Mouse (Mus musculus) hindbrain, embryonic 10.5 days (tissue): Measurements from ENCODE around the gene Grrp1. TPM values are rescaled to one million over a fixed set of nuclear protein-coding genes. Genes with fewer than 3 reads are reported as not detected.

Experiments used
- DNase-seq: peaks from one replicate; pipeline ENCODE4 v3.0.0-alpha.2; 2017; ENCODE audit warnings: low spot score
- H3K27ac ChIP-seq: fragments of 300-500 bp; sonication (generic); 2 replicates; pipeline ENCODE4 v1.5.1; 2016; ENCODE audit warnings: mild to moderate bottlenecking, moderate library complexity
- H3K27me3 ChIP-seq: fragments of 300-500 bp; sonication (generic); 2 replicates; pipeline ENCODE4 v1.6.1; 2016; ENCODE audit warnings: mild to moderate bottlenecking; ENCODE audit not compliant: poor library complexity, insufficient read depth, severe bottlenecking
- H3K36me3 ChIP-seq: fragments of 300-500 bp; sonication (generic); 2 replicates; pipeline ENCODE4 v1.6.1; 2016; ENCODE audit warnings: mild to moderate bottlenecking, moderate library complexity
- H3K4me1 ChIP-seq: fragments of 300-500 bp; sonication (generic); replicated peaks from 2 replicates; pipeline ENCODE4 v1.6.1; 2016; ENCODE audit warnings: mild to moderate bottlenecking
- H3K4me3 ChIP-seq: fragments of 300-500 bp; sonication (generic); 2 replicates; pipeline ENCODE4 v1.5.1; 2016; ENCODE audit warnings: mild to moderate bottlenecking, moderate library complexity
- H3K9me3 ChIP-seq: fragments of 300-500 bp; sonication (generic); 2 replicates; pipeline ENCODE4 v1.6.1; 2016; ENCODE audit warnings: mild to moderate bottlenecking, moderate library complexity
- WGBS: fragments of 180-500 bp; shearing (Covaris S2); methylation state at CpG from one replicate; pipeline ENCODE4 v1.1.7; 2016; 5-methylcytosine and 5-hydroxymethylcytosine counted together
- polyA plus RNA-seq: library from polyadenylated mRNA; unstranded; fragments of >200 nt; fragmentation: Nextera tagmentation; extraction: Ambion mirVana; gene quantifications from 2 replicates; pipeline ENCODE4 v1.2.1, GENCODE M21; 2016

Gene Grrp1
- polyA plus RNA-seq, 1 experiment from 2014 or later, result 6.2 TPM

- peak within 1 kb of the TSS; percentile 89 for H3K27ac ChIP-seq
- WGBS, result 72% methylated on average over 7 of the region's 7 CpGs
- H3K4me1 ChIP-seq, result peaks cover 80% of the 10 kb centered on the region
- no peaks in the 10 kb centered on the region for H3K9me3 ChIP-seq
- peaks cover 10% of the 10 kb centered on the region for H3K36me3 ChIP-seq
- no peak for DNase-seq
- H3K27me3 ChIP-seq, result peaks cover 59% of the 10 kb centered on the region
- peak within 1 kb of the TSS; percentile 93 for H3K4me3 ChIP-seq
Measured at GRCm38 (mm10) chr4:134246719-134247258, 7.1 kb downstream of the Grrp1 start, which contains the start of gene Gm30191. Gm30191 (plus strand) TSS chr4:134246935.

DNA sequence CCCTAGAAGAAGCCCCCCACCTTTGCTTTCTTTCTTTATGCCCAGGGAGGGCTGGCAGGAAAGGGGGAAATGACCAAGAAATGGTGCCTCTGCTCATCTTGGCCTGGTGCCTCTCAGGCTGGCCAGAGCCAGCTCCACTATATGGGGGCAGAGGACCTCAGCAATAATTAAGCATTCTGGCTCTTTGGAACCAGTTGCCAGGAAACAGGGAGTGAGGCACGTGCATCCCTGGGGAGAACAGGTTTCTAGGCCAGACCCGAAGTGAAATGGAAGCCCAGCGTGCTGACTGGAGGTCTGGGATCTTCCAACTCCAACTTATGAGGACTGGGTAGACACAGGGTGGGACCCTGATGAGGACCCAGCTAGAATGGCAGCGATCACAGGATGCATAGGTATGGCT is 7.7 kb downstream of the Grrp1 start:
- peaks cover 10% of the 10 kb centered on the region for H3K36me3 ChIP-seq
- WGBS, result 29% methylated on average over 4 of the region's 4 CpGs
- no peaks in the 10 kb centered on the region for H3K9me3 ChIP-seq
- peak overlapping the region; percentile 93; the same call in 1 of the 2 replicates for H3K4me3 ChIP-seq
- peaks cover 75% of the 10 kb centered on the region for H3K4me1 ChIP-seq
- DNase-seq, result peak; percentile 31
- peak overlapping the region; percentile 89; the same call in 1 of the 2 replicates for H3K27ac ChIP-seq
- H3K27me3 ChIP-seq, result peaks cover 53% of the 10 kb centered on the region

GRCm38 (mm10) chr4:134245148-134245843 is 8.6 kb downstream of the Grrp1 start, which contains the start of gene Zfp593:
Zfp593 (minus strand) TSS chr4:134245592.
- Histone ChIP-seq H3K4me1 (peaks cover 65% of the 10 kb centered on the region), H3K36me3 (peaks cover 10% of the 10 kb centered on the region), H3K27me3 (peaks cover 44% of the 10 kb centered on the region), H3K4me3 (peak within 1 kb of the TSS; percentile 93), H3K9me3 (no peaks in the 10 kb centered on the region), H3K27ac (peak within 1 kb of the TSS; percentile 89)
- DNase-seq, result peak; percentile 94
- WGBS, result under 1% methylated on average over 60 of the region's 60 CpGs

DNA sequence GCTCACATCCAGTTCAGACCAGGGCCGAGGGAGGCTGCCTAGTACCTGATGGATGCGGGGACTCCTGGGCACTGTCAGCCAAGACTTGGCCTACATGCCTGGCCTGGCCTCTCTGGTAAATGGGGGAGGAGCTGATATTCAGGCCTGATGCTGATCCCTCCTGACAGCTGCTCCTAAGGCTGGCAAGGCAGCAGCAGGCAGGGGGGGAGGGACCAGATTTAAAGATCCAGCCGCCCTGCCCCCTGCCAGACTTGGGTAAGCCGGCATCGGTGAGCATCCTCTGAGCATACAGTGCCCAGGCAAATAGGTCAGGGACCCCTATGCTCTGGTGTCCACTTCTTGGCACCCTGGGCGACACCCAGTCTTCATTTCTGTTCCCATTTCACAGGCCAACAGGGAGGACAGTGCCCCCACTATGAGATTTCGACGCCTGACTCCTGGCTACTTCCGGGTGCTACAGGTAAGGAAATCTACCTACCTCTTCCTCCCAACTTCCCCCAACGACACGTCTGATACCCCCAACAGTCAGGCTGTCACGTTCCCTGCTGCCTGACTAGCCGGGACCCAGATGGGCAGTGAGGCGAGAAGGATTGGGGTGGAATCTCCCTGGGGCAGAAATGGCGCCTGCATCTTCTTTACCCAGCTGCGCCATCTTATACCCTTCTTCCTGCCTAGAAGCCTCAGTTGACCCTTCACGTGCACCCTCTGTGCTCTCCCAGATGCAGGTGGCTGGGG is 10.2 kb downstream of the Grrp1 start, which contains the start of gene E130218I03Rik:
E130218I03Rik (plus strand) TSS at position 147 of the 735 bp plus-strand sequence.
- 91% methylated on average over 17 of the region's 17 CpGs for WGBS
- no peak for DNase-seq
- Histone ChIP-seq H3K27ac (no peak within 1 kb of the TSS), H3K4me1 (peaks cover 53% of the 10 kb centered on the region), H3K27me3 (peaks cover 34% of the 10 kb centered on the region), H3K4me3 (peak within 1 kb of the TSS; percentile 93), H3K9me3 (no peaks in the 10 kb centered on the region), H3K36me3 (peaks cover 10% of the 10 kb centered on the region)

DNA sequence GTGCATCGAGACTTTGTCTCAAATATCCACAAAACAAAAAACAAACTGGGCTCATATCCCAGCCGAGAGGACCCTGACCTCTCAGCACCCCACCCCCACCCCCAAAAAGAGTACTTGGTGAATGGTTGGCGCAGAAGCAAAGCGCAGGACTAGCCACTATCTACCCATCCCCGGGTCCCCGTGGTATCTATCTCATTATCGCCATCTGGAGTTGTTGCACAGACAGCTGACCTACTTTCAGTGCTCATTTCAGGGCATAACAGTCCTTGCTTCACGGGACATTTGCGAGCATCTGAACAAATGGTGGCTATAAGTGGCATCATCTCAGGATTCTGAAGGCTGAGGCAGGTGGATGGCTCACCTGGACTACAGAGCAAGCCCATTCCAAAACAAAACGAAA is 15.2 kb downstream of the Grrp1 start:
- Histone ChIP-seq H3K27me3 (peaks cover 40% of the 10 kb centered on the region), H3K4me3 (peak overlapping the region; percentile 25), H3K27ac (no peak overlapping the region), H3K9me3 (no peaks in the 10 kb centered on the region), H3K4me1 (peaks cover 22% of the 10 kb centered on the region), H3K36me3 (peaks cover 5% of the 10 kb centered on the region)
- DNase-seq, result no peak
- WGBS, result 18% methylated on average over 10 of the region's 10 CpGs

DNA sequence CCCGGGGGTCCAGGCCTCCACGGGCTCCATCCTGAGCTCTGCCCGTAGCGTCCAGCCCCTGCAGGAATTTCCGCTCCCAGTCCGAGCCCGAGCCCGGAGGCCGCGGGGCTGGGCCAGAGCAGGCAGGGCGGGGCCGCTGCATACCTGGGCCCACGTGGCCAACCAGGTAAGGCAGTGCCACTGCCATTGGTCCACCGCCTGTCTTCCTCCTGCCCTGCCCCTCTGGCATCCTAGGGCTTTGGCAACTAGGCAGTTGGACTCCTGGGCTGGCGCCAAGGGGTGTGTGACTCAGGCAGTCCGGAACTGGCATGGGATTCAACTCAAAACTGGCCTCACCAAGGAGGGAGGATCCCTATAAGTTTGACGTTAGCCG is 15.6 kb downstream of the Grrp1 start, which contains the start of gene Cnksr1:
Cnksr1 (minus strand) TSS at position 121 of the 373 bp plus-strand sequence.
- Histone ChIP-seq H3K36me3 (peaks cover under 1% of the 10 kb centered on the region), H3K4me3 (peak within 1 kb of the TSS; percentile 25), H3K4me1 (peaks cover 19% of the 10 kb centered on the region), H3K9me3 (no peaks in the 10 kb centered on the region), H3K27ac (no peak within 1 kb of the TSS), H3K27me3 (peaks cover 42% of the 10 kb centered on the region)
- 3% methylated on average over 18 of the region's 18 CpGs for WGBS
- DNase-seq, result peak; percentile 13

- Histone ChIP-seq H3K4me1 (peaks cover 19% of the 10 kb centered on the region), H3K27me3 (peaks cover 42% of the 10 kb centered on the region), H3K36me3 (no peaks in the 10 kb centered on the region), H3K27ac (no peak overlapping the region), H3K9me3 (no peaks in the 10 kb centered on the region), H3K4me3 (peak overlapping the region; percentile 25)
- DNase-seq, result no peak
- 21% methylated on average over 19 of the region's 19 CpGs for WGBS
Measured at GRCm38 (mm10) chr4:134237582-134238278, 16.2 kb downstream of the Grrp1 start.

GRCm38 (mm10) chr4:134234876-134235275 is 19.0 kb downstream of the Grrp1 start:
- H3K27ac ChIP-seq, result no peak overlapping the region
- WGBS, result 80% methylated on average over 5 of the region's 5 CpGs

DNA sequence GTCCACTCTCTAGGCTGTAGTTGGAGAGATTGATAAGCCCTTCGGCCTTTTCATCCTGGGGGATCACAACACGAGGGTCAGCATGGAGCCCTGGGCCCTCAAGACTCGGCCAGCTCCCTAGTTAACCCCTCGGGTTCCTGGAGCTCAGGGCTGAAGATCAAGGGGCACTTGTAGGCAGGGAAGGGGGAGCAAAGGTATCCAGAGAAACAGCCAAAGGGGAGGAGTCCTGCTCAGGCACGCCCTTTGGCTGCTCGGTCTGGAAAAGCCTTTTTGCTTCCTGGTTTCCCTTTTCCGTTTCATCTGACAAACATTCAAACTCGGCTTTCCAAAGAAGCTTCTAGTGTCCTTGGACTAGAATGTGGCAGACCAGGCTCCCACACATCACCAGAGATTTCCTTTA is 23.5 kb downstream of the Grrp1 start:
- H3K36me3 ChIP-seq, result no peaks in the 10 kb centered on the region

More at GRCm38 (mm10) chr4:134234876-134235275, 19.0 kb downstream of the Grrp1 start:
- no peak for DNase-seq
- H3K9me3 ChIP-seq, result no peaks in the 10 kb centered on the region
- H3K4me3 ChIP-seq, result no peak overlapping the region
- no peaks in the 10 kb centered on the region for H3K36me3 ChIP-seq
- H3K4me1 ChIP-seq, result peaks cover 19% of the 10 kb centered on the region
- peaks cover 43% of the 10 kb centered on the region for H3K27me3 ChIP-seq

GRCm38 (mm10) chr4:134227194-134227593 is 26.7 kb downstream of the Grrp1 start, which contains the start of gene Catsper4:
Catsper4 (minus strand) TSS chr4:134227383.
- DNase-seq, result no peak
- Histone ChIP-seq H3K9me3 (no peaks in the 10 kb centered on the region), H3K4me3 (no peak within 1 kb of the TSS; the same call in 1 of the 2 replicates), H3K4me1 (peaks cover 14% of the 10 kb centered on the region), H3K27ac (no peak within 1 kb of the TSS), H3K27me3 (0 out of 2 replicates have a peak, but pooled peaks cover 3% of the 10 kb centered on the region), H3K36me3 (no peaks in the 10 kb centered on the region)
- 76% methylated on average over 8 of the region's 8 CpGs for WGBS

More for the DNA sequence above, 23.5 kb downstream of the Grrp1 start:
- DNase-seq, result no peak
- peaks cover 14% of the 10 kb centered on the region for H3K4me1 ChIP-seq
- no peak overlapping the region for H3K4me3 ChIP-seq
- H3K9me3 ChIP-seq, result no peaks in the 10 kb centered on the region
- WGBS, result 50% methylated on average over 8 of the region's 8 CpGs
- peaks cover 10% of the 10 kb centered on the region for H3K27me3 ChIP-seq
- H3K27ac ChIP-seq, result no peak overlapping the region

DNA sequence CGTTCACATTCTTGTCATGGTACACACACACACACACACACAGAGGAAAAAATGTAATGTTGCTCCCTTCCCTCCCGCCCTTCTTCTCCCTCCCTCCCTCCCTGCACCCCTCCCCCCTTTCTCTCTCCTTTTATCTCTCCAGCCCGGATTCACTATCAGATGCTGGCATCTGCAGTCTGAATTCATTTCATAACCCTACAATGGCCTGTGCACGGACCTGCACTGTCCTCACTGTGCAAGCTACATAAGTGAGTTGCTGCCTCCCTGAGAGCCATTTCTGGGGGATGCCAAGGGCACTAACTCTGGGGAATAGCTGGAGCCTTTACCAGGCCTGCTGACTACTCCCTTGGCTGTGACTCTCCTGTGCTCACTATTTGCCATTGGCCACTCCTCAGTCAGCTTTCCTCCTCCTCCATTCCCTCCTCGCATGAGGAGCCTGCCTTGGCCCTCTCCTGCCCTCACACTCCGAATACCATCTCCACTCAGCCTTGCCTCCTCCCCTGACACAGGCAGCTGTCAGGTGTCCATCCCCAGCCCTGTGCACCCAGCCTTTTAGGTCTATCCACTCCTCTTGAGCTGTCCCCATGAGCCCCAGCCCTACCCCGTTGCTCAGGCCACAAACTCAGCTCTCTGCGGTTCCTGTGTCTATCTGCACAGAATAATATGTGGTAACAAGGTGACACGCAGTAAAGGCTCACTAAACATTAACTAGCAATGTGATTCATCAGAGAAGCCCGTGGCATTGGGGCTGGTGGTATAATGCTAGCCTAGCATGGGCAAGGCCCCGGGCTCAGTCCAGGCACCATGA is 30.9 kb downstream of the Grrp1 start:
- Histone ChIP-seq H3K9me3 (no peaks in the 10 kb centered on the region), H3K27ac (no peak overlapping the region), H3K4me3 (no peak overlapping the region), H3K27me3 (no peaks in the 10 kb centered on the region), H3K4me1 (peaks cover 5% of the 10 kb centered on the region; the same call in 1 of the 2 replicates), H3K36me3 (no peaks in the 10 kb centered on the region)
- DNase-seq, result no peak
- WGBS, result 71% methylated on average over 11 of the region's 11 CpGs
